Comparison of ENCODE assay signal across 8 mouse cellular contexts in the genomic region with DNA sequence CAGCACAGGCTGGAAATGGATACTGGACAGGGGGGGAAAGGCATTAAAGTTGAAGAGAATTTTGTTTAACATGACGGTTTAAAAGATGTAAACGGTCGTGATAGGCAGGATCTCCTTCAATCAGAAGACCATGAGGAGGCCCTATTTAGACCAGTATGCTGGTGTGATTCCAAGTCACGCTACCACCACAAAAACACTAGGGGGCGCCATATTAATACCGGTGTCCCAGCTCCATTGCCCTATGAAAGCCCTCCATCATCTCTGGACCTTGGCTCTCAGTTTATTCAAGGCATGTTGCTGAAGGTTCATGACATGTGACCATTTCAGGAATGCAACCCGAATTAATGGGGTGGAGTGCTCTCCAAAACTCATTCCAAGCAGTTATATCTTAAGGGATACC.
DNase-seq lines count a peak whose midpoint lies in the region.
"Had no signal": no experiment of that assay in that cellular context is flagged by ENCODE, and none has a peak within 500 bp of the region (broad histone marks: within the 10 kb centered on the region; RNA-seq: fewer than 3 reads in every experiment).

No protein-coding gene starts in this region.

- DNase-seq in right cerebral cortex, adult 18-20 months = peak; percentile 5
- DNase-seq in right cerebral cortex, postnatal 14 days = no peak
- peak; percentile 86 for DNase-seq in adrenal gland, adult 2 months
- peak; percentile 37 for DNase-seq in forelimb bud, embryonic 11.5 days (ENCODE audit: low read depth, low spot score)
- DNase-seq in kidney, postnatal 25 days = peak; percentile 62 to 68
- DNase-seq in mesoderm, embryonic 11.5 days (ENCODE audit: low read depth, low spot score) = peak; percentile 39
- DNase-seq in frontal cortex, postnatal 36 days (ENCODE audit: low spot score in 2 of 2) = no peak
- DNase-seq: liver, embryonic 13.5 days had no signal

Comparison
In these comparisons a context has a peak if more than half of its experiments do, and no peak if none do; other contexts are left out.
1. DNase-seq: peak in right cerebral cortex, adult 18-20 months (single experiment), adrenal gland, adult 2 months (single experiment), forelimb bud, embryonic 11.5 days (single experiment), kidney, postnatal 25 days (2 of 2) and mesoderm, embryonic 11.5 days (single experiment); none in right cerebral cortex, postnatal 14 days (single experiment) and frontal cortex, postnatal 36 days (0 of 2).